Mouse (Mus musculus): Measurements from ENCODE around the gene Zfp57. TPM values are rescaled to one million over a fixed set of nuclear protein-coding genes. Genes with fewer than 3 reads are reported as not detected.

Zfp57 gene
- 9.9 and 10.0 TPM in 2 replicates for polyA plus RNA-seq (2015; fragmentation: Nextera tagmentation; extraction: Ambion mirVana)

GRCm38 (mm10) chr17:37000863-37001262 is at the start of gene Zfp57:
Gene Zfp57, plus strand, starts transcription at chr17:37001163.
- no peak for DNase-seq (ENCODE audit: low spot score)
- Histone ChIP-seq H3K9me3 (ENCODE audit: control insufficient read depth, low read length) (no peaks in the 10 kb centered on the region), H3K27ac (replicated peaks) (no peak within 1 kb of the TSS), H3K4me1 (replicated peaks; ENCODE audit: control insufficient read depth, insufficient read depth) (no peaks in the 10 kb centered on the region), H3K4me3 (ENCODE audit: low read depth, low read length) (peak within 1 kb of the TSS; percentile 59; the same call in 1 of the 2 replicates), H3K36me3 (ENCODE audit: control insufficient read depth, insufficient read depth, low read length) (no peaks in the 10 kb centered on the region), H3K4me2 (replicated peaks; ENCODE audit: low read depth) (no peak within 1 kb of the TSS), H3K9ac (ENCODE audit: low read length) (no peak within 1 kb of the TSS), H3K27me3 (ENCODE audit: control insufficient read depth, insufficient read depth, low read length) (no peaks in the 10 kb centered on the region)
- ATAC-seq (ENCODE audit: low FRiP score, low TSS enrichment): no peak
- 94% methylated on average over 7 of the region's 7 CpGs for WGBS
- TF ChIP-seq CTCF (IDR thresholded peaks at IDR 0.05; ENCODE audit: low read depth): no peak
- TF ChIP-seq EP300 (optimal IDR thresholded peaks at IDR 0.05): no peak

- no peak for ATAC-seq (ENCODE audit: low FRiP score, low TSS enrichment)
- Histone ChIP-seq H3K9ac (ENCODE audit: low read length) (no peak overlapping the region), H3K4me1 (replicated peaks; ENCODE audit: control insufficient read depth, insufficient read depth) (no peaks in the 10 kb centered on the region; the same call in 1 of the 2 replicates), H3K9me3 (ENCODE audit: control insufficient read depth, low read length) (no peaks in the 10 kb centered on the region), H3K4me3 (ENCODE audit: low read depth, low read length) (no peak overlapping the region), H3K27me3 (ENCODE audit: control insufficient read depth, insufficient read depth, low read length) (no peaks in the 10 kb centered on the region), H3K27ac (replicated peaks) (no peak overlapping the region), H3K4me2 (replicated peaks; ENCODE audit: low read depth) (no peak overlapping the region), H3K36me3 (ENCODE audit: control insufficient read depth, insufficient read depth, low read length) (no peaks in the 10 kb centered on the region)
- WGBS: 84% methylated on average over 2 of the region's 2 CpGs
- DNase-seq (ENCODE audit: low spot score): no peak
- TF ChIP-seq EP300 (optimal IDR thresholded peaks at IDR 0.05) (no peak), CTCF (IDR thresholded peaks at IDR 0.05; ENCODE audit: low read depth) (no peak)
Observed at GRCm38 (mm10) chr17:36952631-36953030, 48.3 kb upstream of the Zfp57 start.

DNA sequence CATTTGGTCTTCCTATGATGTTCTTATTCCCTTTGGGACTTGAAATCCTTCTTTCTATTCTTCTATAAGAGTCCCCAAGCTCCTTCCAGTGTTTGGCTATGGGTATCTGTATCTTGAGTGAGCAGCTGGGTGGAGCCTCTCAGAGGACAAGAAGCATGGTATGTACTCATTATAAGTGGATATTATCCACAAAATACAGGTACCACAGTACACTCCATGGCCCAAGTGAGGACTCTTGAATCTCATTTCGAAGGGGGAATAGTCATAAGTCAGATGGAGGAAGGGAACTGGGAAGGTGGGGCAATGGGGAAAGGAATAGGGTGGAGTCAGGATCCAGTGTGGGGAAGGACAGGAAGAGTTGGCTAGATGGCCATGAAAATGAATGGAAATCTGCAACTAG is 47.9 kb upstream of the Zfp57 start:
- no peaks in the 10 kb centered on the region for H3K36me3 ChIP-seq (ENCODE audit: control insufficient read depth, insufficient read depth, low read length)
- DNase-seq (ENCODE audit: low spot score): no peak
- H3K9me3 ChIP-seq (ENCODE audit: control insufficient read depth, low read length): no peaks in the 10 kb centered on the region
- no peaks in the 10 kb centered on the region for H3K27me3 ChIP-seq (ENCODE audit: control insufficient read depth, insufficient read depth, low read length)
- ATAC-seq (ENCODE audit: low FRiP score, low TSS enrichment): no peak
- H3K27ac ChIP-seq (replicated peaks): no peak overlapping the region
- H3K4me1 ChIP-seq (replicated peaks; ENCODE audit: control insufficient read depth, insufficient read depth): no peaks in the 10 kb centered on the region; the same call in 1 of the 2 replicates
- no peak overlapping the region for H3K4me2 ChIP-seq (replicated peaks; ENCODE audit: low read depth)
- no peak overlapping the region for H3K9ac ChIP-seq (ENCODE audit: low read length)
- TF ChIP-seq EP300 (optimal IDR thresholded peaks at IDR 0.05) (no peak), CTCF (IDR thresholded peaks at IDR 0.05; ENCODE audit: low read depth) (no peak)
- 86% methylated on average over 1 of the region's 1 CpGs for WGBS
- no peak overlapping the region for H3K4me3 ChIP-seq (ENCODE audit: low read depth, low read length)

- TF ChIP-seq CTCF (IDR thresholded peaks at IDR 0.05; ENCODE audit: low read depth) (no peak; the same call in 1 of the 2 replicates), EP300 (optimal IDR thresholded peaks at IDR 0.05) (no peak)
- Histone ChIP-seq H3K36me3 (ENCODE audit: control insufficient read depth, insufficient read depth, low read length) (no peaks in the 10 kb centered on the region), H3K27ac (replicated peaks) (peak within 1 kb of the TSS; percentile 78), H3K4me3 (ENCODE audit: low read depth, low read length) (peak within 1 kb of the TSS; percentile 70), H3K9ac (ENCODE audit: low read length) (peak within 1 kb of the TSS; percentile 76), H3K9me3 (ENCODE audit: control insufficient read depth, low read length) (no peaks in the 10 kb centered on the region), H3K4me1 (replicated peaks; ENCODE audit: control insufficient read depth, insufficient read depth) (no peaks in the 10 kb centered on the region; the same call in none of the 2 replicates), H3K27me3 (ENCODE audit: control insufficient read depth, insufficient read depth, low read length) (no peaks in the 10 kb centered on the region), H3K4me2 (replicated peaks; ENCODE audit: low read depth) (peak within 1 kb of the TSS; percentile 81)
- DNase-seq (ENCODE audit: low spot score) (peak; percentile 97), ATAC-seq (ENCODE audit: low FRiP score, low TSS enrichment) (peak; percentile 99)
- under 1% methylated on average over 46 of the region's 46 CpGs for WGBS
Observed at GRCm38 (mm10) chr17:36957999-36958743, 42.8 kb upstream of the Zfp57 start, which contains the start of the genes Znrd1 and Znrd1as. Gene Znrd1, minus strand, starts transcription at chr17:36958559. Gene Znrd1as, plus strand, starts transcription at chr17:36958592.

DNA sequence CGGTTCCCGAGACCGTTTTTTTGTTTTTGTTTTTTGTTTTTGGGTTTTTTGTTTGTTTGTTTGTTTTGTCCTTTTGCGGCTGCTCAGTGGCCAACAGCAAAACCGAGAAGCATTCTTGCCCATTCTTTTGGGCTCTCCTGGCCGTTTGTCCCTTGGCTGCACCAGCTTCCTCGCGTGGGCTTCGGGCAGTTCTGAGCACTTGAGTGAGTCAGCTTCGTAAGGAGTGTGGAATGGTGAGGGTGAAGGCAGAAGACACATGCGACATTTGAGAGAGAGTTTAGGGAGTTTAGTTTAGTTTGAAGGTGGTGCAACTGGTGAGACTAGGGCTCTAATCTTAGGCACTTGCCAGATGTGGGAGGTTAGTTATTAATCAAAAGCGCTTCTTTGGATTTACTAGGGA is 42.1 kb upstream of the Zfp57 start:
- TF ChIP-seq CTCF (IDR thresholded peaks at IDR 0.05; ENCODE audit: low read depth) (no peak), EP300 (optimal IDR thresholded peaks at IDR 0.05) (no peak)
- peak overlapping the region; percentile 78 for H3K27ac ChIP-seq (replicated peaks)
- no peaks in the 10 kb centered on the region; the same call in none of the 2 replicates for H3K4me1 ChIP-seq (replicated peaks; ENCODE audit: control insufficient read depth, insufficient read depth)
- no peaks in the 10 kb centered on the region for H3K27me3 ChIP-seq (ENCODE audit: control insufficient read depth, insufficient read depth, low read length)
- H3K9ac ChIP-seq (ENCODE audit: low read length): peak overlapping the region; percentile 76
- peak overlapping the region; percentile 70 for H3K4me3 ChIP-seq (ENCODE audit: low read depth, low read length)
- H3K4me2 ChIP-seq (replicated peaks; ENCODE audit: low read depth): peak overlapping the region; percentile 81
- H3K9me3 ChIP-seq (ENCODE audit: control insufficient read depth, low read length): no peaks in the 10 kb centered on the region
- DNase-seq (ENCODE audit: low spot score) (peak; percentile 29), ATAC-seq (ENCODE audit: low FRiP score, low TSS enrichment) (no peak)
- 6% methylated on average over 12 of the region's 12 CpGs for WGBS
- H3K36me3 ChIP-seq (ENCODE audit: control insufficient read depth, insufficient read depth, low read length): no peaks in the 10 kb centered on the region

- Histone ChIP-seq H3K27me3 (ENCODE audit: control insufficient read depth, insufficient read depth, low read length) (no peaks in the 10 kb centered on the region), H3K4me3 (ENCODE audit: low read depth, low read length) (no peak overlapping the region), H3K36me3 (ENCODE audit: control insufficient read depth, insufficient read depth, low read length) (no peaks in the 10 kb centered on the region), H3K27ac (replicated peaks) (no peak overlapping the region), H3K4me2 (replicated peaks; ENCODE audit: low read depth) (no peak overlapping the region), H3K4me1 (replicated peaks; ENCODE audit: control insufficient read depth, insufficient read depth) (no peaks in the 10 kb centered on the region; the same call in none of the 2 replicates), H3K9me3 (ENCODE audit: control insufficient read depth, low read length) (no peaks in the 10 kb centered on the region), H3K9ac (ENCODE audit: low read length) (no peak overlapping the region)
- TF ChIP-seq EP300 (optimal IDR thresholded peaks at IDR 0.05) (no peak), CTCF (IDR thresholded peaks at IDR 0.05; ENCODE audit: low read depth) (peak; percentile 37; the same call in 1 of the 2 replicates)
- DNase-seq (ENCODE audit: low spot score) (no peak), ATAC-seq (ENCODE audit: low FRiP score, low TSS enrichment) (no peak)
- WGBS: 44% methylated on average over 1 of the region's 1 CpGs
Observed at GRCm38 (mm10) chr17:36961125-36961524, 39.8 kb upstream of the Zfp57 start.
